Mouse (Mus musculus): ENCODE measurements around the gene Rbms1. TPM values are rescaled to one million over a fixed set of nuclear protein-coding genes. Genes with fewer than 3 reads are reported as not detected.
A peak's percentile ranks its signal among the peaks of the same experiment; 100 is the strongest.

The Rbms1 gene
- total and polyA plus RNA-seq, 2 experiments from 2014 or later: 16.2 to 38.2 TPM

- DNase-seq: no peak
- Histone ChIP-seq H3K36me3 (ENCODE audit: insufficient read depth) (no peaks in the 10 kb centered on the region), H3K9ac (no peak overlapping the region), H3K9me3 (ENCODE audit: low read length) (no peaks in the 10 kb centered on the region), H3K27ac (ENCODE audit: low read depth, low read length) (no peak overlapping the region), H3K4me2 (ENCODE audit: low read depth) (no peak overlapping the region), H3K27me3 (ENCODE audit: insufficient read depth, low read length) (no peaks in the 10 kb centered on the region; the same call in none of the 2 replicates), H3K4me1 (ENCODE audit: insufficient read depth) (no peaks in the 10 kb centered on the region), H3K4me3 (ENCODE audit: low read depth, low read length) (no peak overlapping the region)
- TF ChIP-seq CTCF (IDR thresholded peaks at IDR 0.05; ENCODE audit: low read depth): no peak
- WGBS: 84% methylated on average over 12 of the region's 12 CpGs
- ATAC-seq: no peak
Observed at GRCm38 (mm10) chr2:60869001-60869743, 93.8 kb downstream of the Rbms1 start.

GRCm38 (mm10) chr2:60868060-60868662 lies 94.8 kb downstream of the Rbms1 start:
- Histone ChIP-seq H3K36me3 (ENCODE audit: insufficient read depth) (no peaks in the 10 kb centered on the region), H3K4me2 (ENCODE audit: low read depth) (no peak overlapping the region), H3K9ac (no peak overlapping the region), H3K27me3 (ENCODE audit: insufficient read depth, low read length) (no peaks in the 10 kb centered on the region; the same call in 1 of the 2 replicates), H3K4me3 (ENCODE audit: low read depth, low read length) (no peak overlapping the region), H3K9me3 (ENCODE audit: low read length) (no peaks in the 10 kb centered on the region), H3K27ac (ENCODE audit: low read depth, low read length) (no peak overlapping the region), H3K4me1 (ENCODE audit: insufficient read depth) (no peaks in the 10 kb centered on the region)
- DNase-seq (no peak), ATAC-seq (no peak)
- WGBS: 61% methylated on average over 4 of the region's 4 CpGs
- no peak for TF ChIP-seq CTCF (IDR thresholded peaks at IDR 0.05; ENCODE audit: low read depth)

GRCm38 (mm10) chr2:60867304-60867703 lies 95.7 kb downstream of the Rbms1 start:
- DNase-seq (no peak), ATAC-seq (no peak)
- no peak overlapping the region for H3K9ac ChIP-seq
- no peaks in the 10 kb centered on the region for H3K9me3 ChIP-seq (ENCODE audit: low read length)
- H3K4me3 ChIP-seq (ENCODE audit: low read depth, low read length): no peak overlapping the region
- H3K4me1 ChIP-seq (ENCODE audit: insufficient read depth): no peaks in the 10 kb centered on the region
- no peak for TF ChIP-seq CTCF (IDR thresholded peaks at IDR 0.05; ENCODE audit: low read depth)
- H3K4me2 ChIP-seq (ENCODE audit: low read depth): no peak overlapping the region
- H3K27ac ChIP-seq (ENCODE audit: low read depth, low read length): no peak overlapping the region
- H3K27me3 ChIP-seq (ENCODE audit: insufficient read depth, low read length): no peaks in the 10 kb centered on the region; the same call in 1 of the 2 replicates
- no peaks in the 10 kb centered on the region for H3K36me3 ChIP-seq (ENCODE audit: insufficient read depth)
- WGBS: 94% methylated on average over 8 of the region's 8 CpGs

- Histone ChIP-seq H3K4me3 (ENCODE audit: low read depth, low read length) (no peak overlapping the region), H3K36me3 (ENCODE audit: insufficient read depth) (no peaks in the 10 kb centered on the region), H3K4me2 (ENCODE audit: low read depth) (no peak overlapping the region), H3K4me1 (ENCODE audit: insufficient read depth) (no peaks in the 10 kb centered on the region), H3K9me3 (ENCODE audit: low read length) (no peaks in the 10 kb centered on the region), H3K9ac (no peak overlapping the region), H3K27ac (ENCODE audit: low read depth, low read length) (no peak overlapping the region), H3K27me3 (ENCODE audit: insufficient read depth, low read length) (no peaks in the 10 kb centered on the region)
- TF ChIP-seq CTCF (IDR thresholded peaks at IDR 0.05; ENCODE audit: low read depth): no peak
- DNase-seq: no peak
- no peak for ATAC-seq
- 79% methylated on average over 1 of the region's 1 CpGs for WGBS
Observed at GRCm38 (mm10) chr2:60865869-60866268, 97.1 kb downstream of the Rbms1 start.

- Histone ChIP-seq H3K27me3 (ENCODE audit: insufficient read depth, low read length) (no peaks in the 10 kb centered on the region), H3K4me3 (ENCODE audit: low read depth, low read length) (no peak overlapping the region), H3K9ac (no peak overlapping the region), H3K9me3 (ENCODE audit: low read length) (no peaks in the 10 kb centered on the region), H3K4me1 (ENCODE audit: insufficient read depth) (no peaks in the 10 kb centered on the region), H3K4me2 (ENCODE audit: low read depth) (no peak overlapping the region), H3K36me3 (ENCODE audit: insufficient read depth) (no peaks in the 10 kb centered on the region), H3K27ac (ENCODE audit: low read depth, low read length) (no peak overlapping the region)
- DNase-seq (no peak), ATAC-seq (no peak)
- TF ChIP-seq CTCF (IDR thresholded peaks at IDR 0.05; ENCODE audit: low read depth): no peak
- WGBS: 70% methylated on average over 5 of the region's 5 CpGs
Observed at GRCm38 (mm10) chr2:60864977-60865376, 98.0 kb downstream of the Rbms1 start.

- WGBS: 76% methylated on average over 5 of the region's 5 CpGs
- TF ChIP-seq CTCF (IDR thresholded peaks at IDR 0.05; ENCODE audit: low read depth): no peak
Observed at GRCm38 (mm10) chr2:60864256-60864795, 98.7 kb downstream of the Rbms1 start.

GRCm38 (mm10) chr2:60863827-60864226 lies 99.2 kb downstream of the Rbms1 start:
- ATAC-seq: peak; percentile 43; the same call in 1 of the 2 replicates
- WGBS: 69% methylated on average over 2 of the region's 2 CpGs
- TF ChIP-seq CTCF (IDR thresholded peaks at IDR 0.05; ENCODE audit: low read depth): no peak

More at GRCm38 (mm10) chr2:60864256-60864795, 98.7 kb downstream of the Rbms1 start:
- no peak overlapping the region for H3K9ac ChIP-seq
- no peak overlapping the region for H3K4me2 ChIP-seq (ENCODE audit: low read depth)
- H3K27ac ChIP-seq (ENCODE audit: low read depth, low read length): no peak overlapping the region
- H3K9me3 ChIP-seq (ENCODE audit: low read length): no peaks in the 10 kb centered on the region
- ATAC-seq: no peak
- H3K27me3 ChIP-seq (ENCODE audit: insufficient read depth, low read length): no peaks in the 10 kb centered on the region
- no peaks in the 10 kb centered on the region for H3K36me3 ChIP-seq (ENCODE audit: insufficient read depth)
- H3K4me1 ChIP-seq (ENCODE audit: insufficient read depth): no peaks in the 10 kb centered on the region
- H3K4me3 ChIP-seq (ENCODE audit: low read depth, low read length): no peak overlapping the region
- no peak for DNase-seq

More at GRCm38 (mm10) chr2:60863827-60864226, 99.2 kb downstream of the Rbms1 start:
- Histone ChIP-seq H3K4me2 (ENCODE audit: low read depth) (no peak overlapping the region), H3K27ac (ENCODE audit: low read depth, low read length) (no peak overlapping the region), H3K9me3 (ENCODE audit: low read length) (no peaks in the 10 kb centered on the region), H3K4me1 (ENCODE audit: insufficient read depth) (no peaks in the 10 kb centered on the region), H3K4me3 (ENCODE audit: low read depth, low read length) (no peak overlapping the region), H3K27me3 (ENCODE audit: insufficient read depth, low read length) (no peaks in the 10 kb centered on the region), H3K9ac (no peak overlapping the region), H3K36me3 (ENCODE audit: insufficient read depth) (no peaks in the 10 kb centered on the region)
- no peak for DNase-seq

All from forebrain, postnatal 0 days (tissue).